Mouse (Mus musculus) spleen, postnatal 36 days (tissue): Measurements from ENCODE around the gene Mlf2.

ENCODE experiments used
- DNase-seq, 2 experiments: peaks; one replicate each; pipeline ENCODE4 v3.0.0; 2022; ENCODE audit warnings: low spot score in 2 of 2, mixed read lengths in 1 of 2

Mlf2 gene

DNA sequence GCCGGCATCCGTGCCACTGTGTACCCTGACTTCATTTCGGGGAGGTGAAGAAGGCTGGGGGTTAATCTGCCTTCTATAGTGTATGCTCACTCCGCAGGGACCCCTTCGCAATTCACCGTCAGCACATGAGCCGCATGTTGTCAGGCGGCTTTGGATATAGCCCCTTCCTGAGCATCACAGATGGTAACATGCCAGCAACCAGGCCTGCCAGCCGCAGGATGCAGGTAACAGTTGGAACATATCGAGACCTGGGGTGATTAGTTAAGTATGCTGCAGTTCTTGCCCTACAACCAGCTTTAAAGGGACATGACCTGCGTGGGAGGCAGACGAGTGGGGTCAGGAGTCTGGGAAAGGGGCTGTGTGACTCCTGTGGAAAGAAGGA, 1.1 kb downstream of the Mlf2 start:
- no peak for DNase-seq

DNA sequence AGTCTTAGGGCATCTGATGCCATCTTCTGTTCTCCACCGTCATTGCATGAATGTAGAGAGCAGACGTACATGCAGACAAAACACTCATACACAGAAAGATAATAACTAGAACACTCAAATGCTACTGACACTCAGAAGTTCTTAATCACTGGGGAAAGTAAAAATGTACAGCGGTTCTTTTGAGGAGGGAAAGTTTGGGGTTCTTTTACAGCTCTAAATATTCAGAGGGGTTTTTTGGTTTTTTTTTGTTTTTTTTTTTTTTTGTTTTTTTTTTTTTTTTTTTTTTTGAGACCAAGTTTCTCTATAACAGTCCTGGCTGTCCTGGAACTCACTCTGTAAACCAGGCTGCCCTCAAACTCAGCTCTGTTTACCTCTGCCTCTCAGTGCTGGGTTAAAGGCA, 1.9 kb downstream of the Mlf2 start:
- no peak for DNase-seq

DNA sequence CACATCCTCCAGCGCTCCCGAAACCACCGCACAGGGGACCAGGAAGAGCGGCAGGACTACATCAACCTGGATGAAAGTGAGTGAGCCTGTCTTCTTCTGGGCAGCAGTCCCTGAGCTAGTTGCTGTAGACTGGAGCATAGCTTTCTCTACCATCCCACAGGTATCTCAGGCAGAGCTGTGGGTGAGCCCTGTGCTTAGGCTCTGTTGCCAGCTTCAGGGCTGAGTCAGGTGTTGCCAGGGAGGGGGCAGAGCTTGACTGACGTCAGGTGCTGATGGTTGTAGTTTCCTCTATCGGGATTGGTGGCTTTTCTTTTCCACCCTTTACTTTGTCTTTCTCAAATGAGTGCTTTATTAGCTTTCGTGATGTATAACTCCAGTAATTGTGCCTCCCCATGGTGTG, 3.5 kb downstream of the Mlf2 start:
- no peak for DNase-seq

DNA sequence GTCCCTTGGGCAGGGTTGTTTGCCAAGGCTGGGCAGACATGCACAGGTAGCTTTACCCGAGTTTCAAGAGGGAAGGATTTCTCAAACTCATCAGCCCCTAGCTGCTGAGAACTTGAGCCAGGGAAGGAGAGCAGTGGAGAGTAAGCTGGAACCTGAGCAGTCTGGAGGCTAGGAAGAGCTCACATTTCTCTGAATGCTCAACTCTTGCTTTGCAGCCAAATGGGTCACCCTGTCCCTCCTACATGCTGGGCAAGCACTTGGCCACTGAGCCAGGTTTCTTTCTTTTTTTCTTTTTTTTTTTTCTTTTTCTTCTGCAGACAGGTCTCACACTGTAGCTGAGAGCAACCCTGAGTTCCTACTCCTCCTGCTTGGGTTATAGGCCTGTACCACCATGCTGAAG, 5.5 kb downstream of the Mlf2 start:
- no peak for DNase-seq

DNA sequence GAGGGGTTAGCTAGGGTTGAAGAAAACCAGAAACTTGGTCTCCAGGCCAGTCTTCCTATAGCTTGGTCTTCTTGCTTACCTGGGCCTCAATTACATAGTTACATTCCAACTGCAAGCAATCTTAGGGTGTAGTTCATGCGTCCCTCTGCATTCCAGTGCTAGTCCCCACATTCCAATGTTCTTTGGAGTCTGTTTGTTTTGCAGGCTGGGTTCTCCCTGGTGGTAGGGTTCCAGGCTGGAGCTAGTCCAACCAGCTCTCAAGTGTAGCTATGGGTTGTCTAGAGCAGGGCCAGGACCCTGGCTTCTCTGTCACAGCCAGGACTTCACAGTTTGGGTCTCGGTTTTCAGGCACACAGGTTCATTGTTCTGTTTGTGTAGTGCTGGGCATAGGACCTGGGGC, 6.3 kb downstream of the Mlf2 start:
- DNase-seq = no peak

DNA sequence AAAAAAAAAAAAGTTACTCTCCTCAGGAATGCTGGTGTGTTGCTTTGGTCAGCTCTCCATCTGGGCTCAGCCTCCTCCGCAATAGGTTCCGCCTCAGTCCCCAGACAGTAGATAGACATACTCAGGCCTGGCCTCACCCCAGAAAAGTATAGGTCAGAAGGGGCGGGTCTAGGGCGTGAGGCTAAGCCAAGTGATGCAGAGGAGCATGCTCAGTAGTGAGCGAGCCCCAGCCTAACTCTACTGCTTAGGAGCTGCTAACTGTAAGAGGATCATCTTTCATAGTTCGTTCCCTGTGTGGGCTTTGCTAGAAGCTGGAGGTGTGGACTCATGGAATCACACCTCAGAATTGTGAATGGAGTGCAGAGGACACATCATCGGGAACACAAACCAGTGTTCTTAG, 7.4 kb downstream of the Mlf2 start:
- DNase-seq = no peak

DNA sequence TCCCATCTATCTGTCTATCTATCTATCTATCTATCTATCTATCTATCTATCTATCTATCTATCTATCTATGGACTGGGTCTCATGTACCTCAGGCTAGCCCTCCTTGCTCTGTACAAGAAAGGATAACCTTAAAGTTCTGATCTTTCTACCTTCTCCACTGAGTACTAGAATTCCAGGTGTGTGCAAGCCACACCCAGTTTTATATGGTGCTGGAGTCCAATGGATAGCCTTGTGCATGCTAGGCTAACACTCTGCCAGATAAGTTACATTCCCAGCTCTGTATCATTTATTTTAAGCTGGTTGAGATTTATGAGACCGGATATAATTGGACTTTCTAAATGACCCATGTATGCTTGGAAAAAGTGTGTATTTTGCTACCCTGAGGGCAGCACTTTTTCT, 10.5 kb downstream of the Mlf2 start:
- no peak for DNase-seq

DNA sequence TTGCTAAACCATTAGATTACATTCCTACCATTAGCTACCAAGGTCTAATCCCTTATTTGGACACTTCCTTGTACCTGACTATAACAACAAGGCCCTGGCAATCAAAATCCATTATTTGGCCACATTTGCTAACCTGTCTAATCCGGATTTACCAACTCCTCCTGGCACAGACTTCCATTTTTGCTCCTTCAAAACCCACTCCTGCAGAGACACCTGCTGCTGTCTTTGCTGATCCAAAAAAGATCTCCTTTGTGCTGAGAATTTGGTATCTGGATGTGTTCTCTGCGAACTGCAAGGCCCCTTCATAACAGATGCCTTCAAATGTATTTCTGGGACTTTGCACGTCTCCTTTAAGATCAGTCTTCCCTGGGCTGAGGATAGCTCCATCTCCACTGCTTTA, 12.3 kb downstream of the Mlf2 start:
- DNase-seq = no peak

DNA sequence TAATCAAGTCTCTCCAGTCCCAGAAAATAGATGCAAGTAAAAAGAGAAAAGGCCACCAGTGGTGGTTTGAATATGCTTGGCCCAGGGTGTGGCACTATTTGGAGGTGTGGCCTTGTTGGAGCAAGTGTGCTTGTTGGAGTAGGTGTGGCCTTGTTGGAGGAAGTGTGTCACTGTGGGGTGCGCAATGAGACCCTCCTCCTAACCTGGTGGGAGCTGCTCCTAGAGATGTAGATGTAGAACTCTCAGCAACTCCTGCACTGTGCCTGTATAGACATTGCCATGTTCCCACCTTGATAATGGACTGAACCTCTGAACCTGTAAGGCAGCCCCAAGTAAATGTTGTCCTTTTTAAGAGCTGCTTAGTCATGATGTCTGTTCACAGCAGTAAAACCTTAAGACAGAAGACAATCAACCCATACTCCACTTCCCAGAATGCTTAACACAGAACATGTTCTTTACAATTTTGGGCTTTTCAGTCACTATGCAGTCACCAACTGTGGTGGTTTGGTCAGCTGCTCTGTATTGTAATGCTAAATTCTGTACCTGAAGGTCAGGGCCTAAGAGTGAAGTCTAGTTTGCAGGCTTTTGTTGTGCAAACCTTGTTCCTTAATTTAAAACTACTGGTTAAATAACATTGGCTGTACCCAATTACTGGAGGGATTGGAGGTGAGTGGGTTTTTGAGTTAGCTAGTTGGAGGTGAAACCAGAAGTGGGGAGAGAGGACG, 23.0 kb downstream of the Mlf2 start:
- DNase-seq = no peak

DNA sequence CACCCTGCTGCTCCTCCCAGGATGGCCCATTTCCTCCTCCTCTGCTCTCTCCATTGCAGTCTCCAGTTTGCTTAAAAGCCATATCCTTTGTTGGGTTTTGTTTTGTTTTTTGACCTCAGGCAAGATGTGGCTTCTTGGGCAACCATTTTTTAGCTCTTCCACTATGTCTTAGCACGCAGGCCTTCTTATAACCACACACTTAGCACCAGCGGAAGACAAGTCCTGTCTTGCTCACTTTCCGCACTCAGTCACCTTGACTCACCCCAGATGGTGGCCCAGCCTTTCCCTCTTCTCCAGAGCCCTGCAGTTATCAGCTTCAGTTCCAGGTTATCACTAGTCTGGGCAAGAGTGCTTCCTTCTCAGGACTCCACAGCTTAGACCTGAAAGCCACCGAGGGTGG, 24.0 kb downstream of the Mlf2 start:
- no peak for DNase-seq

DNA sequence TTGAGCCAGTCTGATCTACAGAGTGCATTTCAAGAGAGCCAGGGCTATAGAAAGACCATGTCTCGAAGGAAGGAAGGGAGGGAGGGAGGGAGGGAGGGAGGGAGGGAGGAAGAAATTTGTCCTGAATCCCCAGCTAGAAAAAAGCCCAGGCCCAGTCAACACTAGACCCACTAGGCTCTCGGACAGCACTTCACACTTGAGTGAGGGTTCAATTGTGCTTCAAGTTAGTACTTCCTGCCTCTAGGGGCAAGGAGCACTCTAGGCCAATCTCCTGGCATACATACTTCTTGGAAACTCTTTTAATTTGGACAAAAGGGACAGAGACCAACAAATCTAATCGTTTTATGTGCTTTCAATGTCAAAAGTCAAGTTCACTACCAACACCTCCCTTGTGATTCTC, 26.9 kb downstream of the Mlf2 start:
- DNase-seq = no peak

DNA sequence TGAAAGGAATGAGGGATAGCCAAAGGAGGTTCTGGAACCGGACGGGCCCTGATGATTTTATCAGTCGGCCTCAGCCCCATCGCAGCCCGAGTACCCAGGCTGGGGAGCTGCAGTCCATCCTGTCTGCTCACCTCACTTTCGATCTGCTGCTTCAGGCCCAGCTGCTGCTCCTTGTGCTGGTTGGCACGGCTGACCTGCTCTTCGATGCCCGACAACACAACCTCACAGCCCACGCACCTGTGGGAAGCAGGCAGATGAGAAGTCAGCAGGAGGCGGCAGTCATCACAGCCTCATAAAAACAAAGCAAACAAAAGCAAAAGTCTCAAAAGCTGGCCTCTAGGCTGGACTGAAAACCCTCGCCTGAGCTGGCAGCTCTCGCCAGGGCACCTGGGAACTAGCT, 28.8 kb downstream of the Mlf2 start:
- DNase-seq = no peak

DNA sequence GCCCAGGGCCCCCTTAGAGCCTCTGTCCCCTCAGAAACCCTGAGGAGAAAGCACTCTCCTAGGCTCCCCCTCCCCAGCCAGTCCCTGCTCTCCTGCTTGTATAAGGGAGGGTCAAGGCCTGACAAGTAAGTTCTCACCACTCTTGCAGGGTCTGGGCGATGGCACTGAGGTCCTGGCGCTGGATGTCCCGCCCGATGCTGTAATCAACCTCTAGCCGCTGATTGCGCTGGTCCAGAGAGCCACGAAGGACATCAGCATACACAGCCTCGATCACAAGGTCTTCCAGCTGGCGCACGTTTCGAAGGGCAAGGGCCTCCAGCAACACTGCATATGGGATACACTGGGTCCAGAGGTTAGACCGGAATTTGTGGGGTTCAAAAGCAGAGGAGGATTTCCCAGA, 29.8 kb downstream of the Mlf2 start:
- DNase-seq = no peak

DNA sequence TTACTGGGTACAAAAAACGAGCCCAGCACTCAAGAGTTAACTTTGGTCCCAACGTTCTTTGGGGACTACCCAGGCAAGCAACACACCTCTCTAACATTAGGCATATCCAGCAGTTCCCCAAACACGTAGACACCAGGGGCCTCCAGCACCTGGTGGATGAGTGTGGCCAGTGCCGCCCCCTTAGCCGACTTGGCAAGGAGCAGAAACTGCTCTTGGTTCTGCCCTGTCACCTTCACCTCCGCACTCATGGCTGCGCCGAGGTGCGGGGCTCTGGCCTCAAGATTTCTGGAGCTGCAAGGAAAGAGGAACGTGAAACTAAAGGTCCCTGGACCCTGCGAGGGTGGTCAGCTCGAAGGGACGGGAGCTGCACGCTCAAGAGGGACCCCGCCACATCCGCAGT, 33.5 kb downstream of the Mlf2 start:
- DNase-seq = no peak

DNA sequence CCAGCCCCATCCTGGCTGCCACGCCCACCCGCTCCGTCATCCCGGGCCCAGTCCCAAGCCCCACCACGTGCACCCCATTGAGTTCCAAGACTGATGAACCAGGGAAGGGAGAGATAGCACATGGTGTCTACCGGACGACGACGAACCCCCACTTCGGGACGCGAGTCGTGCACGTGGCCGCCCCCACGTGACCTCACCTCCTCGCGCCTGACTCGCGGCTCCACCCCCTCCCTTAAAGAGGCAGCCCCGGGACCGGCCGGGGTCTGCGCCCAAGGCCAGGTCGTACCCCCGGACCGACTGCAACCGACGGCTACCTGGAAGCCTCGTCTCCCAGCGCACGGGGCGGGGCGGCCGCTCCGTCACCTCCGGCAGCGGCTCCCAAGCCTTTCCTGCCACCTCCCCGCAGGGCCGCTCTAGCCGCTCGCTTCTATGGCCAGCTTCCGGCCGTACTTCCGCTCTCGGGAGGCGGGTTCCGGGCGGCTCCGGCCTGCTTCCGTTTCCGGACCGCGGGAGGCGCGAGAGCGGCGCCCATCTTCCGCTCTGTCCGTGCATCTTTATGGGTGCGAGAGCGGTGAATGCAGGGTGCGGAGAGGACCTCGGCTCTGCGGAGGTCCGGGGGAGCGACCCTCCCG, 34.0 kb downstream of the Mlf2 start, which contains the start of gene Cops7a:
Gene Cops7a, minus strand, starts transcription at position 451 of the 632 bp plus-strand sequence.
- DNase-seq = peak; percentile 95 to 97

DNA sequence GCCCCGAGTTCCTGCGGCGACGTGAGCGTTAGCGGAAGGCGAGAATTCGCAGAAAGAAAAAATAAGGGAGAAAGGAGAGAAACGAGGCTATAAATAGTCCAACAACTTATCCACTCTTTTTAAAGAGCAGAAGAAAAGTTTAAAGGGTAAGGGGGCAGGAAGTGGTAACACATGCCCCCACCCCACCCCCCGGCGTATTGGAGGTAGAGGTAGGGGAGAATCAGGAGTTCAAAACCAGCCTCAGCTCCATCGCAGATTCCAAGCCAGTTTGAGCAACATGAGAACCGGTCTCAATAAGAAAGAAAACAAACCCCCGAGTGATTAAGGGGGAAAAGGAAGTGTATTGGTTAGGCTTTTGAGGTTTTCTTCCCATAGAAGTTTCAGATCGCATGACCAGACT, 34.6 kb downstream of the Mlf2 start:
- no peak for DNase-seq

DNA sequence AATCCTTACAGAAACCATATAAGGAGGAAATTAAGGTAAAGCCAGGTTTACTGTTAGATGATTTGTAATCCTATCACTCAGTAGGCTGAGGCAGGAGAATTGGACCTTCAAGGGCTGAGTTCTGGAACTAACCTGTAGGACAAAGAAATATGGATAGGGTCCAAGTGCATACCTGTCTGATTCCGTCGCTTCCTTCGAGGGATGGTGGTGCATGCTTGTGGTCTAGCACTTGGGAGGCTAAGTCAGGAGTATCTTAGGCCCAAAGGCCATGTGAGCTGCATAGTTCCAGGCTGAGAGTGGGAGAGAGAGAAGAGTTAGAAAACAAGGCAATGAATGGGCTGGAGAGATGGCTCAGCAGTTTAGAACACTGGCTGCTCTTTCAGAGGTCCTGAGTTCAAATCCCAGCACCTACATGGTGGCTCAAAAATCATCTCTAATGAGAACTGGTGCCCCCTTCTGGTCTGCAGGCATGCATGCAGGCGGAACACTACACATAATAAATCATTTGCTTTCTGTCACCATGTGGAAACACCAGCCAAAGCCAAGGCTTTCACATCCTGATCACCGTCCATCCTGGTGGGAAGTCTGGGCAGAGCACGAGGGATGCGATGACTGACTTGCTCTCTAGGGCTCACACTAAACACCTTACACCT, 35.4 kb downstream of the Mlf2 start:
- DNase-seq = peak in 1 of 2 experiments; percentile 21

DNA sequence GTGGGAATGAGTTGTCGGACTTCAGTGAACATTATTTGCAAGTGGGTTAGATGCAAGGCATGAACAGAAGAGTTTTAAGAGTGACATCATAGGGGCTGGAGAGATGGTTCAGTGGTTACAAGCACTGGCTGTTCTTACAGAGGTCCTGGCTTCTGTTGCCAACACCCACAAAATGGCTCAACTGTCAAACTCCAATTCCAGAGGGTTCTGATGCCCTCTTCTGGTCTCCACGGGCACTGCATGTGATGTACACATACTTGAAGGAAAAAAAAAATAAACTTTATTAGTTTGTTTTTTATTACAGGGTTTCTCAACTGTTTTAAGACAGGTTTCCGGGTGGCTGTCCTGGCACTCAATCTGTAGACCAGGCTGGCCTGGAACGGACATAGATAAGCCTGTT, 36.6 kb downstream of the Mlf2 start:
- DNase-seq = peak in 1 of 2 experiments; percentile 30
